Mouse (Mus musculus) pancreas, adult 10 weeks (tissue): ENCODE measurements around the gene Rad51d. TPM values are rescaled to one million over a fixed set of nuclear protein-coding genes. Genes with fewer than 3 reads are reported as not detected.

ENCODE experiments used
- polyA plus RNA-seq: library from polyadenylated mRNA; stranded (reverse); fragments of 350-450 nt; fragmentation: Illumina TruSeq; extraction: RNeasy Lipid Tissue Mini Kit (QIAGEN cat#74804); gene quantifications from one replicate; pipeline ENCODE4 v1.2.3, GENCODE M21; 2015; ENCODE audit warnings: low read depth, low replicate concordance; ENCODE audit not compliant: insufficient read depth

The Rad51d gene
- polyA plus RNA-seq, result 3.5 TPM

DNA sequence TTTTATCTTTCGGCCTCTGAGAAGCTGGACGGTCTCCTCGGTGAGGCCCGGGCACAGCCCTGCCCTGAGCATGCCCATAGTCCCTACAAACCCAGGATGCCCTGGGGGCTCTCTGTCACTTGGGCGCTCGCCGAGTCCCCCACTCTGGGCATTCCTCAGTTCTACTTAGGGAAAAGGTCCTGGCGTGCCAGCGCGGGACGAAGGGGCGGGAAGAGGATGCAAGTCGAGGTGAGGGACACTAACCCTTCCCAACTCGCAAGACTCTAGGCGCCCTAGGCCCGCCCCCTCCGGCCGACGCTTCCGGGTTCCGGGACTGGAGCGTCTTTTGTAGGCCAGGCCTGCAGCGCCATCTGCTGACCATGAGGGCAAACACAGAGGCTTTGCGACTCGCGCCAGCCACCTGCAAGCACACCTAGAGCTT lies at the start of gene Rad51d:
Gene Rad51d (minus strand): TSS at position 273 of the 421 bp plus-strand sequence.

GRCm38 (mm10) chr11:82910250-82910649 lies 19.8 kb upstream of the Rad51d start, which contains the start of gene Unc45b:
Unc45b (plus strand) TSS chr11:82910550.

GRCm38 (mm10) chr11:82907651-82908607 lies 17.5 kb upstream of the Rad51d start, which contains the start of gene Nle1:
Nle1 (minus strand) TSS chr11:82908411.

DNA sequence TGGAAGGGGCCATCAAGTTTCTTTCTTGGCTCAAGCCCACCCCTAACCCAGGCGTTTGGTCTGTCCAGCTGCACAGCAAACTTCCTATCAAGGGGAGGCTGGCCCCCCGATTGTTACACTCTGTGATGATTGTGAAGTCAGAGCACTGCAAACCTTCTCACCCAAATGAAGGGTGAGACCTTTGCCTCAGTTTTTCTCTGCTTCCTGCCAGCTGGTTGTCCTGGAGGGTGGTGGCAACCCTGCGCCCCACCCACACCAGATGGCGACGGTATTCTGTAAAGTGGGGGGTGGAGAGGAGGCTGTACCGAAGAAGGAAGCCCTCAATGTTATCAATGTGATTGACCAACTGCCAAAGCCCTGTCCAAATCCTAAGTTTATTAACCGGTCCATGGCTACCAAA lies 1.5 kb upstream of the Rad51d start, which contains the start of gene Fndc8:
Gene Fndc8 (plus strand): TSS at position 189 of the 400 bp plus-strand sequence.

GRCm38 (mm10) chr11:82871031-82871446 lies 19.4 kb downstream of the Rad51d start, which contains the start of gene Rffl:
Rffl (minus strand) TSS chr11:82871210.

Other genes with a start within 250 kb of the Rad51d start
- not detected for gene Cct6b, start 126.3 kb downstream of the Rad51d start, polyA plus RNA-seq
- 4.4 TPM for gene Zfp830, start 126.3 kb downstream of the Rad51d start, polyA plus RNA-seq
- 6.9 TPM for gene Lig3, start 109.5 kb downstream of the Rad51d start, polyA plus RNA-seq
- gene Rffl, start 19.4 kb downstream of the Rad51d start, polyA plus RNA-seq, result 3.0 TPM
- gene Fndc8, start 1.5 kb upstream of the Rad51d start, polyA plus RNA-seq, result not detected
- 17.3 TPM for gene Nle1, start 17.8 kb upstream of the Rad51d start, polyA plus RNA-seq
- gene Unc45b, start 19.9 kb upstream of the Rad51d start, polyA plus RNA-seq, result 11.1 TPM
- 18.1 TPM for gene Slfn5, start 60.7 kb upstream of the Rad51d start, polyA plus RNA-seq
- 0.41 TPM for gene Slfn9, start 101.2 kb upstream of the Rad51d start, polyA plus RNA-seq
- 0.81 TPM for gene Slfn8, start 130.2 kb upstream of the Rad51d start, polyA plus RNA-seq
- gene Slfn2, start 174.5 kb upstream of the Rad51d start, polyA plus RNA-seq, result 6.3 TPM
- gene Slfn1, start 226.2 kb upstream of the Rad51d start, polyA plus RNA-seq, result not detected